Mouse (Mus musculus): ENCODE data around the gene 1700042G07Rik.
A peak's percentile ranks its signal among the peaks of the same experiment; 100 is the strongest.

The 1700042G07Rik gene

DNA sequence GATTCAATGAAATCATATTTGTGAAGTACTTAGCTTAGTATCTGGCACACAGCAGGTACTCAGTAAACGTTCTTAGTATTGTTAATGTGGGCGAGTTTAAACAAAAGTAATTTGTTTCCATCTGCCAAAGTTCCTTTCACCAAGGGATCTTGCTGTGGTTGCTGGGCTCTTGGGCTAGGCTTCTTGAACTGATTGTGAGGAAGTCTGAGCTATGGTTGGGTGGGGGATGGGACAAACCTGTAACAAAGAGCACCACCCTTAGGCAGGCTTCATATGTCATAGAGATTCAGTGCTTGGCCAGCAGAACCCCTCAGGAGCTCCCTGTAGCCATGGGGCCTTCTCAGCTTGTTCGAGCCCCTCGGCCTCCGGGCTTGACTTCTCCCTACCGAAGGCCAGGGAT lies at the start of gene 1700042G07Rik, which contains the start of gene Gm49337:
1700042G07Rik (plus strand) TSS at position 301 of the 400 bp plus-strand sequence.
Gm49337 (plus strand) TSS at position 313 of the 400 bp plus-strand sequence.
- peak in 1 of 2 experiments; percentile 39 for DNase-seq

- DNase-seq: peak; percentile 71 to 84
These were observed 49.3 kb upstream of the 1700042G07Rik start, which contains the start of the genes Rad54l and Pomgnt1 for GRCm38 (mm10) chr4:116123602-116124519. TSS of gene Rad54l (minus strand) at chr4:116123690. TSS of gene Pomgnt1 (plus strand) at chr4:116123840.

DNA sequence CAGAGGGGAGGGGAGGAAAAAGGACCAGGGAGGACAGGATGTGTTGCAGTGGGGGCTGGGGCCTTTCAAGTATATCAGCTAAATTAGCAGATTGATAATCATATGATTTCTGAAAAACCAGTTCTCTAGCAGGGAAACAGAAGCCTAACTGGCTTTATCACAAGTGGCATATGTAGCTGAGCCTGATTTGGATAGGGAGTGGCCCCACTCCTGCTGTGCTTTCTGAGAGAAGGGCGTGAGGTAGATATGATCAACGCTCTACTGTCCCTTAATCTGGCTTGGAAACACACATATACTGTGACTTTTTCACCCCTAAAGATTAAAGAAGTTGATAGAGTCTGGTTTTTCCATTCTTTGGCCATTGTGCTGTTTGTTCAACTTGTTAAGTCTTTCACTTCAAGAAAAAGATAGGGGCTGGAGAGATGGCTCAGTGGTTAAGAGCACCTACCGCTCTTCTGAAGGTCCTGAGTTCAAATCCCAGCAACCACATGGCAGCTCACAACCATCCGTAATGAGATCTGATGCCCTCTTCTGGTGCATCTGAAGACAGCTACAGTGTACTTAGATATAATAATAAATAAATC lies 47.3 kb upstream of the 1700042G07Rik start:
- DNase-seq: no peak

GRCm38 (mm10) chr4:116127956-116128355 lies 45.2 kb upstream of the 1700042G07Rik start:
- DNase-seq: no peak

DNA sequence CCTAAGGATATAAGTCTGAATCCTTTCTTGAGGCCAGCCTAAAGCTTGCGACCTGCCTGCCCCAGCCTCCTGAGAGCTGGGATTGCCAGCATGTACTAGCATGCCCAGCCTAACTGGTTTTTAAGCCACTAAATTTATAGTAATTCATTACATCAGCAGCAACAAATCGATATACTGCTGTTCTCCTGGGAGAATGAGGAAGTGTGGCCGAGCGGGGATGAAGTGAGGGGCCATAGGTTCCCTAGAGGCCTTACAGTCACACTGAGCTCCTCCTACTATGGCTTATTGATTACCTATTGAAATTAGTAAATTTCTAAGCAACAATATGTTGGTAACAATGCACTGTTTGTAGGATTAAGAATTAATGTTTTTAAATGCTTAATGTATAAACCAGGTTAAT lies 40.0 kb upstream of the 1700042G07Rik start:
- DNase-seq: no peak

GRCm38 (mm10) chr4:116134990-116135389 lies 38.2 kb upstream of the 1700042G07Rik start:
- peak in 1 of 2 experiments; percentile 28 for DNase-seq

DNA sequence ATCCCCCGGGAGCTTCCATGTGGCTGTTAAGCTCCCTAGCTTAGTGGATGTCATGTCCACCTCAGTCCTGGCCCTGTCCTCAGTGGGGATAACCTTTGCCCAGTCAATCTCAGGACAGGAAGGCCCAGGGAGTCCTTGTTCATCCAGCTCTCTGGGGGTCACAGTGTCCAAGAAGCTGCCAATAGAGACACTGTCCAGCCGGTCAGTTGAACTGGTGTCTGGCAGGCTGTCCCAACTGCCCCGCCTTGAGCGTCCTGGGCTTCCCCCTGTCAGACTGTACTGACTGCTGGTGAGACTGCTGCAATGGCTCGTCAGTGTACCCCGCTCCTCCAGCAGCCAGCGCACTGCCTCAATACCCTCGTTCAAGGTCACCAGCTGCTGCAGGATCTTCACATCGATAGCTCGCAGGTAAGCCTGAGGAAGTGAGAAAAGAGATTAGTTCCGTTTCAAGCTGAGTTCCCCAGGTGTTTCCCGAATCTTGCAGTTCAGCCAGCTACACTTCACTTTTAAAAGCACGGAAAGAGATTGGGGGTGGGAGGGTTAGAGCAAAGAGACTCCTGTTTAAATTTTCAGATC lies 35.7 kb upstream of the 1700042G07Rik start:
- peak in 1 of 2 experiments; percentile 25 for DNase-seq

- DNase-seq: no peak
These were observed 32.2 kb upstream of the 1700042G07Rik start for GRCm38 (mm10) chr4:116140801-116141574.

GRCm38 (mm10) chr4:116141736-116142135 lies 31.4 kb upstream of the 1700042G07Rik start:
- no peak for DNase-seq

DNA sequence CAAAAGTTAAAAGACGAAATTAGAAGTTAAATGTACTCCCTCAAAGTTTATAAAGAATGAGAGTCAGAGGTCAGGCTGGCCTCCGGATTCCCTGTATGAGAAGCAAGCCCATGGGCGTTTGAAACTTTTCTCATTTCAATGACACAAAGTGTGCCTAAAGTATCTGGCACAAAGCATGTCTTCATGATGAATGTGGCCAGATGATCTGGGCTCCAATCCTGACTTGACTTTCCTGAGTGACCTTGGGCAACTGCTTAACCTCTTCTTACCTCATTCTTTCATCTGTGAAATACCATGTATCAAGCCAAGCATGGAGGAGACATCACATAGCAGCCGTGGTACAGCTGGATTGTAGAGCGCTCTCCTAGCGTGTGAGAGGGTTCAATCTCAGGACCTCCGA lies 30.9 kb upstream of the 1700042G07Rik start:
- no peak for DNase-seq

DNA sequence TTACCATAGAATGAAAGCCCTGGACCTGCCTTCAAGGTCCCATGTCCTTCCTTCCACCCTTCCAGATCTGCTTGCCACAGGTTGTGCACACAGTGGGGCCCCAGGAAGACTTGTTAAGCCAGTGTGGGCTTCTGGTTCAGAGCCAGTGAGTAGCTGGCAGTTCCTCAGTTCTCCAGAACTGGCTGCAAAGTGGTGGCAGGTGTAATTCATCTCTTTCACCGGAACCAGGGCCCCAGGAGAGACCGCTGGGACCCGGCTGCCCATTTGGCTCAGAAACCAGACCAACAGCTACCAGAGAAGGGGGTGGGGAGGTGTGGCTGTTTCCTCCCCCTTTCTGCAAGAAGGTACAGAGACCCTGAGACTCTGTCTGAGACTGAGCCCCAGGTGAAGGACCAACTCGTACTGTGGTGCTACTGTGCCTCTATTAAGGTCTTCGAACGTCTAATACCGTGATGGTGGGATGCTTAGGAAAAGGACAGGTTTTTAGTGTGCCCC lies 29.8 kb upstream of the 1700042G07Rik start:
- peak; percentile 95 for DNase-seq

- DNase-seq: peak; percentile 92 to 93
These were observed 29.1 kb upstream of the 1700042G07Rik start for GRCm38 (mm10) chr4:116143891-116144717.

DNA sequence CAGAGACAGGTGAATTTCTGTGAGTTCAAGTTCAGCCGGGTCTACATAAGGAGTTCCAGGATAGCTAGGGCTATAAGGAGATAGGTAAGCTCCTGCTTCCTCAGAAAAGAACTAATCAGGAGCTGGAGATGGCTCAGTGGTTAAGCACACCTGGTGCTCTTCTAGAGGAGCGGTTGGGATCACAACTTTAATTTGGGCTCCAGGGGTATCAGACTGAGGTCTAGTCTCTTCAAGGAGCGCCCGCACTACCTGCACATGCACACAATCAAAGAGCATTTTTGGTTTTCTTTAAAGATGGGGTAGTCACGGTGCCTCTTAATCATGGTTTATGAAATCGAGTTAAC lies 23.4 kb upstream of the 1700042G07Rik start:
- no peak for DNase-seq

GRCm38 (mm10) chr4:116150156-116150861 lies 22.9 kb upstream of the 1700042G07Rik start:
- peak; percentile 81 to 89 for DNase-seq

GRCm38 (mm10) chr4:116150862-116151221 lies 22.3 kb upstream of the 1700042G07Rik start:
- DNase-seq: no peak

GRCm38 (mm10) chr4:116151238-116151637 lies 21.9 kb upstream of the 1700042G07Rik start, which contains the start of gene Lurap1:
TSS of gene Lurap1 (minus strand) at chr4:116151338.
- no peak for DNase-seq

DNA sequence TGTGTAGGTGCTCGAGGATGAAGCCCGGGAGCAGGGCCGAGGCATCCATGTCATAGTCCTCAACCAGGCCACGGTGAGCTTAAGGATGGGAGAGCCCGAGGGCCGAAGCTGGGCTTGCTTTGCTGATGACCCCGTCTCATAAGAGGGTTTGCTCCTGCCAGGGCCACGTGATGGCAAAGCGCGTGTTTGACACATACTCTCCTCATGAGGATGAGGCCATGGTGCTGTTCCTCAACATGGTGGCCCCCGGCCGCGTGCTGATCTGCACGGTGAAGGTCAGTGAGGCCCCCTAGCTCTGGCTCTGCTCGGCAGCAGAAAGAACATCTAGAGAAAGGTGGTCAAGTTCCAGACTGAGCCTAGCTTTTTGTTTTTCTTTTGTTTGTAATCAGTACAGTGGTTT lies 20.5 kb upstream of the 1700042G07Rik start:
- DNase-seq: no peak

GRCm38 (mm10) chr4:116157882-116158281 lies 15.3 kb upstream of the 1700042G07Rik start:
- no peak for DNase-seq

DNA sequence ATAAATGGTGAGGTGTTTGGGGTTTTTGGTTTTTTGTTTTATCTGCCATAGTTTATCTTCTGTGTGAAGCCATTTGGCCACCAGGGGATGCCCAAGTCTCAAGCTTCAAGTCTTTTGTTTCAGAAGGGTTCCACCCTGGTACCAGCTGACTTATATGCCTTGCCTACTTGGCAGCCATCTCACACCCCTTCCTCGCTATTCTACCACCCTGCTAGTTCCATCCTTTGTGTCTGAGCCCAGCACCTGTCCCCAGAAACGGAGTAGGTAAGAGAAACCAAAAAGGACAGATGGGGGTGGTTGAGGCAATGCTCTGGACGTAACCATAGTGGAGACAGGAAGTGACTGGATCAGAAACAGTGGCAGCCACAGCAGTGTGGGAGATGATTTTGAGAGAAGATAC lies 13.3 kb upstream of the 1700042G07Rik start:
- peak; percentile 50 to 72 for DNase-seq

DNA sequence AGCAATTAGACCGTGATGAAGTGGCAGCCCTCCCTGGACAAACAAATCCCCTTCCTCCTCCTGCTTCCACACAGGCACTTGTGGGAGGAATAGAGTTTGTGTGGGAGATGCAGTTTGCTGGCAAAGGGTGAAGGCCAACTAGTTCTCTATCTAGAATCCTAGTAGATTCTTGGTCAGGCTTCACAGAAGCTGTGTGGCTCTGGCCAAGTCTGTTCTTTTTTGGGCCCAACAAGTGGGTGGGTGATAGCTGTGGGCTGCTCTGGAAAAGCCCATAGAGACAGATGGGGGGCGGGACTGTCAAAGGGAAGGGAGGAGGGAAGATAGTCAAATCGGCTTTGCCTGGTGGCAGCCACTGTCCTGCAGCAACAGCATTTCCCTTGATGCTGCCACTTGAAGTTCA lies 12.4 kb upstream of the 1700042G07Rik start:
- no peak for DNase-seq

- DNase-seq: no peak
These were observed 11.0 kb upstream of the 1700042G07Rik start for GRCm38 (mm10) chr4:116162142-116162541.
